Mouse (Mus musculus): Measurements from ENCODE around the gene Acvrl1. TPM values are rescaled to one million over a fixed set of nuclear protein-coding genes. Genes with fewer than 3 reads are reported as not detected.

The Acvrl1 gene
- polyA plus RNA-seq, 1 experiment from 2014 or later, result 3.2 TPM

DNA sequence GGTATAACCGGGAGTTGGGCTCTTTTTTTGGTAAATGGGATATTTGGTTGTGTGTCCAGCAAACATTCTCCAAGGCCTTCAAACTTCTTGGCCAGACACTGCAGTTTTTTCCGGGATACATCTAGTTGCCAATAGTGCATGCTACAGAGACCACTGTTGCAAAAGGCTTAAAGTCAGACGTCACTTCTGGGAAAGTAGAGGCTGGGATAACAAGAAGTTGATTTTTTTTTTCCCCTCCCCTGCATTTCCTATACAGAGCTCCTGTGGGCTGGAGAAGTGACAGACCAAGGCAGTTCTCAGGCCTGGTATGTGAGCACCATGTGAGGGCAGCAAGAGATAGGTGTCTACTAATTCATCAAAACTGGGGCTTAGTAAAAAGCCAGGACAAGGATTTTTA, 48.0 kb downstream of the Acvrl1 start:
- WGBS (ENCODE audit: insufficient replicate concordance), result 9% methylated on average over 3 of the region's 3 CpGs

DNA sequence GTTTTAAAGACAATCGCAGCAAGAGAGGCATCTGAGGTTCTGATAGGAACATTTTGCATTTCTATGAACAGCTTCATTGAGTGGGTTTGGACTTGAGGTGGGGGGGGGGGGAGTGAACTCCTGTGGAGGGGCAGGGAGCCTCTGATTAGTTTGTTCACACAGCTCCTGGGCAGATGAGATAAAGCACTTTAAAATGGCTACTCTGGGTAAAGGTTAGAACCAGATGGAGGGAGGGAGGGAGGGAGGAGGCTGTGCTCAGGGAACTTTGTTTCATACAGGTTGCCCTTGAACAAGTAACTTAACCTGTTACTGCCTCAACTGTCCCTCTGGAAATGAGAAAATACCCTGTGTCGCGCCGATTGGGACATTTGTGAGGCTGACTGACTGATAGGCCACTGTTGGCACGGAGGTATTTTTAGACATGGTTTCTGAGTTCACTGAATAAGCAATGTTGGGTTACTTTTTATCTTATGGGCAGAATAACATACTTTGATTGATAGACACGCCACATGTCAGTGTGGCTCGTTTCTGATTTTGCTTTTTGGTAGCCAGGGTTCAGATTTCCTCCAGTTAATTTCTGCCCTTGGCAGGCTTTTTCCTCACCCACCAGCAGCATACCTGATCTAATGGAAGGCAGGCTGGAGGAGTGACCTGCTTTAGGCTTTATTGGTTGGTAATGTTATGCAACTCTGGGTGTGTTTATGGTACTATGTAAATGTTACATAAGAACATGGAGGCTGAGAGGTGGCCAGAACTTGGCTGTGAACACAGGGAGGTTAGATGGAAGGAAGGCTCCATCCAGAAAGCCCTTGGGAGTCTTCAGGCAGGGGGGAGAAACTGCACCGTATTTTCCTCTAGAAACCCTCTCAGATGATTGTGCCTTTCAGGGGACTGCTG, 48.7 kb downstream of the Acvrl1 start:
- Histone ChIP-seq H3K36me3 (ENCODE audit: control insufficient read depth, insufficient read depth) (no peaks in the 10 kb centered on the region), H3K9ac (ENCODE audit: low read depth, low read length) (no peak overlapping the region), H3K27ac (ENCODE audit: low read length) (peak overlapping the region; percentile 73), H3K27me3 (ENCODE audit: control insufficient read depth, insufficient read depth, low read depth, low read length) (peaks cover 18% of the 10 kb centered on the region), H3K4me3 (ENCODE audit: low read depth, low read length) (no peak overlapping the region), H3K4me2 (ENCODE audit: low read depth, low read length) (peak overlapping the region; percentile 22; the same call in 1 of the 2 replicates), H3K4me1 (ENCODE audit: control insufficient read depth, low read depth, low read length) (peaks cover 33% of the 10 kb centered on the region), H3K9me3 (replicated peaks; ENCODE audit: control insufficient read depth, low read length) (no peaks in the 10 kb centered on the region)
- 15% methylated on average over 8 of the region's 8 CpGs for WGBS (ENCODE audit: insufficient replicate concordance)
- peak; percentile 52 for ATAC-seq (ENCODE audit: low read depth)

More for the DNA sequence above, 48.0 kb downstream of the Acvrl1 start:
- no peaks in the 10 kb centered on the region for H3K9me3 ChIP-seq (replicated peaks; ENCODE audit: control insufficient read depth, low read length)
- ATAC-seq (ENCODE audit: low read depth), result no peak
- H3K4me1 ChIP-seq (ENCODE audit: control insufficient read depth, low read depth, low read length), result peaks cover 29% of the 10 kb centered on the region
- peaks cover 18% of the 10 kb centered on the region for H3K27me3 ChIP-seq (ENCODE audit: control insufficient read depth, insufficient read depth, low read depth, low read length)
- H3K9ac ChIP-seq (ENCODE audit: low read depth, low read length), result no peak overlapping the region
- peak overlapping the region; percentile 81; the same call in 1 of the 2 replicates for H3K4me2 ChIP-seq (ENCODE audit: low read depth, low read length)
- H3K36me3 ChIP-seq (ENCODE audit: control insufficient read depth, insufficient read depth), result no peaks in the 10 kb centered on the region
- H3K27ac ChIP-seq (ENCODE audit: low read length), result peak overlapping the region; percentile 73
- H3K4me3 ChIP-seq (ENCODE audit: low read depth, low read length), result no peak overlapping the region

DNA sequence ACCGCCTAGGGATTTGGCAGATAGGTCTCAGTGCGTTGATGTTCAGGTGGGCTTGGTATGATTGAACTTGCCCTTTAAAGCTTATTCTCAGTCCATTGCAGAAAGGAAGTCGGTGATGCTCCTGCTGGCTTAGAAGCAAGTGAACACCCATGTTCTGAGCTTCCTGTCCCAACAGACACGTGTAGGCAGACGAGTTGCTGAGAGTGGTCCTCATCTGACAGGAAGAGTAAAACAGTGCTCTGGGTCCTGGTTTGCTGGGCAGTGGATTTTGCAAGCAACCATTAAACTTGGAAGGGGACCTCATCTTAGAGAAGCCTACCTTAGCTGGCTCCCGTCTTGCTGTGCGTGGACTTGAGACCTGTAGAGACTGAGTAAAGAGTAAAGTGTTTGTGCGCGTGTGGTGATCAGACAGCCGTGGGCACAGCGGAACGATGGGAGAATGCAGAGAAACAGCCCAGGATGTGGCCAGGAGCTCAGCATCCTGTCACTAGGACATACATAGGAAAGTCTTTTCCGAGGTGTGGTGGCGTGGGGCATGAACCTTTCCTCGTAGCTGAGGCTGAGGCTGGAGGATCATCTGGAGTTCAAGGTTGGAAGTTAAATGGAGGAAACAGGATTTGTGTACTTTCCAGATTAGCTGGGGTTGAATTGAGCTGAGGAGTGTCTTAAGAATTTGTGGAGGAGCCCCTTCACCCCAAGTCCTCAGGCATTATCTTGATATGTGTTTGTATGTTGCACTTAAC, 52.2 kb downstream of the Acvrl1 start:
- peaks cover 7% of the 10 kb centered on the region for H3K27me3 ChIP-seq (ENCODE audit: control insufficient read depth, insufficient read depth, low read depth, low read length)
- H3K9me3 ChIP-seq (replicated peaks; ENCODE audit: control insufficient read depth, low read length), result no peaks in the 10 kb centered on the region
- no peak for ATAC-seq (ENCODE audit: low read depth)
- no peak overlapping the region for H3K27ac ChIP-seq (ENCODE audit: low read length)
- H3K4me2 ChIP-seq (ENCODE audit: low read depth, low read length), result no peak overlapping the region
- peaks cover 28% of the 10 kb centered on the region for H3K4me1 ChIP-seq (ENCODE audit: control insufficient read depth, low read depth, low read length)
- no peak overlapping the region for H3K4me3 ChIP-seq (ENCODE audit: low read depth, low read length)
- H3K9ac ChIP-seq (ENCODE audit: low read depth, low read length), result no peak overlapping the region
- 44% methylated on average over 15 of the region's 15 CpGs for WGBS (ENCODE audit: insufficient replicate concordance)
- H3K36me3 ChIP-seq (ENCODE audit: control insufficient read depth, insufficient read depth), result no peaks in the 10 kb centered on the region

DNA sequence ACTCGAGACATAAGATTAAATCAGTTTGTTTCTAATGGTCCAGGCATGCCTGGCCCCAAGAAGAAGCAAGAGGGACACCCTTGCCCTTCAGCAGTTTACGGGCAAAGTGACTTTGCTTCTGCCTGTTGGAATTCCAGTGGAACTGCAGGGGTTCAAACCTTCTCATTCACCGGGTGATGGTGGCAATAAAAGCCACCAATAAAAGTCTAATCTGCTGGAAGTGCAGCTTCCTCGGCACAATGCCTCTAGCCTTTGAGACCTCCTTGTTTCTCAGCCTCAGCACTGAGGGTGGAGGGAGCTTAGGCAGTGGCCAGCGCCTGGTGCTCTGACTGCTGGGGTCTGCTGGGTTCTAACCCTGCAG, 52.8 kb downstream of the Acvrl1 start:
- H3K27ac ChIP-seq (ENCODE audit: low read length), result no peak overlapping the region

DNA sequence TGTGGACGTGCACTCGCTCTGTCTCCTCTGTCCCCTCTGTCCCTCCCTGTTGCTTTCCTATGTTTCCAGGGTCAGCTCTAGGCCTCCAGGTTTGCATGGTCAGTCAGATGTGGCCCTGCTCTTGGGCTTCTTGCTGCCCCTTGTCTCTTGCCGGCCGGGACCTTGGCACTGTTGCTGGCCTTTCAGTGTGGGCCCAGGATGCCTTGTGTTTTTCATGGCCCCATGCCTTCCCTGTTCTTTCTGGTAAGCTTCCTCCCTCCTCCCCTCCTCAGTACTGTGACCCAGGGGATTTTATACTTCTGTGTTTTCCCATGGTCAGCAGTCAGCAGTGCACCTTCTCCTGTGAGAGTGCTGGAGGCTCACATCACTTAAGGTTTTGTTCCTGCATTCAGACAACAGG, 53.2 kb downstream of the Acvrl1 start:
- Histone ChIP-seq H3K4me1 (ENCODE audit: control insufficient read depth, low read depth, low read length) (peaks cover 19% of the 10 kb centered on the region), H3K4me2 (ENCODE audit: low read depth, low read length) (no peak overlapping the region), H3K9ac (ENCODE audit: low read depth, low read length) (no peak overlapping the region), H3K27me3 (ENCODE audit: control insufficient read depth, insufficient read depth, low read depth, low read length) (peaks cover 2% of the 10 kb centered on the region; the same call in 1 of the 2 replicates), H3K27ac (ENCODE audit: low read length) (no peak overlapping the region), H3K9me3 (replicated peaks; ENCODE audit: control insufficient read depth, low read length) (no peaks in the 10 kb centered on the region), H3K4me3 (ENCODE audit: low read depth, low read length) (no peak overlapping the region), H3K36me3 (ENCODE audit: control insufficient read depth, insufficient read depth) (no peaks in the 10 kb centered on the region)
- ATAC-seq (ENCODE audit: low read depth), result no peak
- 44% methylated on average over 4 of the region's 4 CpGs for WGBS (ENCODE audit: insufficient replicate concordance)

More for the DNA sequence above, 52.8 kb downstream of the Acvrl1 start:
- Histone ChIP-seq H3K27me3 (ENCODE audit: control insufficient read depth, insufficient read depth, low read depth, low read length) (peaks cover 2% of the 10 kb centered on the region), H3K36me3 (ENCODE audit: control insufficient read depth, insufficient read depth) (no peaks in the 10 kb centered on the region), H3K9ac (ENCODE audit: low read depth, low read length) (no peak overlapping the region), H3K9me3 (replicated peaks; ENCODE audit: control insufficient read depth, low read length) (no peaks in the 10 kb centered on the region), H3K4me2 (ENCODE audit: low read depth, low read length) (no peak overlapping the region), H3K4me1 (ENCODE audit: control insufficient read depth, low read depth, low read length) (peaks cover 23% of the 10 kb centered on the region), H3K4me3 (ENCODE audit: low read depth, low read length) (no peak overlapping the region)
- no peak for ATAC-seq (ENCODE audit: low read depth)
- WGBS (ENCODE audit: insufficient replicate concordance), result 43% methylated on average over 5 of the region's 5 CpGs

DNA sequence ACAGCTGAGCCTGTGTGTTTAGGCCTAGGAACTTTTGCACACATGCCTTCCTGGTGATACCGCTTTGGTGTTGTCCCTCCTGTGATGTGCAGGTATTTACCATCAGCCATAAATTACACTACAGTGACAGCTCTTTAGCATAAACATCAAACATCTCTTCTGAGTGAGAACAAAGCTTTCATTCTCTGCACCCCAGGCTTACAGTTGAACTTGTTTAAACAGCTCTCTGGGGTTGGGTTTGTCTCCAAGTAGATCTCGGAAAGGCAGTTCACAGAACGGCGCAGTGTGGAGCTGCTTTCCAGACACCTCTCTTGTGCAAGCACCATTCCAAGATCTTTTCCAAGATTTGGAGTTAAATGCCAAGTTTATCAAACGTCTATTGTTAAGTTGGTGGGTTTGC, 54.4 kb downstream of the Acvrl1 start:
- Histone ChIP-seq H3K9me3 (replicated peaks; ENCODE audit: control insufficient read depth, low read length) (no peaks in the 10 kb centered on the region), H3K27ac (ENCODE audit: low read length) (no peak overlapping the region), H3K9ac (ENCODE audit: low read depth, low read length) (no peak overlapping the region), H3K4me1 (ENCODE audit: control insufficient read depth, low read depth, low read length) (peaks cover 13% of the 10 kb centered on the region), H3K36me3 (ENCODE audit: control insufficient read depth, insufficient read depth) (no peaks in the 10 kb centered on the region), H3K4me2 (ENCODE audit: low read depth, low read length) (no peak overlapping the region), H3K27me3 (ENCODE audit: control insufficient read depth, insufficient read depth, low read depth, low read length) (peaks cover 2% of the 10 kb centered on the region; the same call in 1 of the 2 replicates), H3K4me3 (ENCODE audit: low read depth, low read length) (no peak overlapping the region)
- no peak for ATAC-seq (ENCODE audit: low read depth)
- 64% methylated on average over 5 of the region's 5 CpGs for WGBS (ENCODE audit: insufficient replicate concordance)

DNA sequence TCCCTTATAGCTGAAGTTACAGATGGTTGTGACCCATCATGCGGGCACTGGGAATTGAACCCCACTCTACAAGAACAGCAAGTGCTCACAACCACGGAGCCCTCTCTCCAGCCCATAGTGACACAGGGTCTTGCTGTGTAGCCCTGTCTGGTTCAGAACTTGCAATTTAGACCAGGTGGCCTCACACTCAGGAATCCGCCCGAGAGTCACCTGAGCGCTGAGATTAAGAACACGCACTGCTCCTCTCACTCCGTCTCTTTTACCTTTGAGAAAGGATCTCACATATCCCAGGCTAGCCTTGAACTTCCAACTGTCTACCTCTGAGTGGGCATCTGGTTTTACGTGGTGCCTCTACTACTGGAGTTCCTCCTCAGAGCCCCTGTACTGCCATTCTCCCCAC, 56.0 kb downstream of the Acvrl1 start:
- no peak overlapping the region for H3K27ac ChIP-seq (ENCODE audit: low read length)
- peaks cover 4% of the 10 kb centered on the region; the same call in 1 of the 2 replicates for H3K4me1 ChIP-seq (ENCODE audit: control insufficient read depth, low read depth, low read length)
- no peak for ATAC-seq (ENCODE audit: low read depth)
- no peaks in the 10 kb centered on the region for H3K9me3 ChIP-seq (replicated peaks; ENCODE audit: control insufficient read depth, low read length)
- 84% methylated on average over 8 of the region's 8 CpGs for WGBS (ENCODE audit: insufficient replicate concordance)
- no peak overlapping the region for H3K4me3 ChIP-seq (ENCODE audit: low read depth, low read length)
- no peak overlapping the region for H3K9ac ChIP-seq (ENCODE audit: low read depth, low read length)
- H3K27me3 ChIP-seq (ENCODE audit: control insufficient read depth, insufficient read depth, low read depth, low read length), result no peaks in the 10 kb centered on the region
- no peaks in the 10 kb centered on the region for H3K36me3 ChIP-seq (ENCODE audit: control insufficient read depth, insufficient read depth)
- H3K4me2 ChIP-seq (ENCODE audit: low read depth, low read length), result no peak overlapping the region

DNA sequence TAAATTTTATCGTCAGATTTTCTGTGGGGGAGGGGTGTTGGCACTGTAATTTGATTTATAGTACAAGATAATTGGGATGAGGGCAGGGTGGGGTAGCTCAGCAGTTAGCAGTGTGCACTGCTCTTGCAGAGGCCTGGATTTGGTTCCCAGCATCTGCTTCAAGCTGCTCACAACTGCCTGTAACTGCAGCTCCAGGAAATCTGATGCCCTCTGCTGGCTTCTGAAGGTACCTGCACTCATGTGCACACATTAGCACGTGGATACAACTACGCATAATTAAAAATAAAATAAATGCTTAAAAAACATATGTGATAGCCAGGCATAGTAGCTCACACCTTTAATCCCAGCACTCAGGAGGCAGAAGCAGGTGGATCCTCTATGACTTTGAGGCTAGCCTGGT, 57.2 kb downstream of the Acvrl1 start:
- Histone ChIP-seq H3K9ac (ENCODE audit: low read depth, low read length) (no peak overlapping the region), H3K4me2 (ENCODE audit: low read depth, low read length) (no peak overlapping the region), H3K36me3 (ENCODE audit: control insufficient read depth, insufficient read depth) (no peaks in the 10 kb centered on the region), H3K4me1 (ENCODE audit: control insufficient read depth, low read depth, low read length) (peaks cover 8% of the 10 kb centered on the region), H3K27ac (ENCODE audit: low read length) (no peak overlapping the region), H3K27me3 (ENCODE audit: control insufficient read depth, insufficient read depth, low read depth, low read length) (no peaks in the 10 kb centered on the region), H3K4me3 (ENCODE audit: low read depth, low read length) (no peak overlapping the region), H3K9me3 (replicated peaks; ENCODE audit: control insufficient read depth, low read length) (no peaks in the 10 kb centered on the region)
- 89% methylated on average over 3 of the region's 3 CpGs for WGBS (ENCODE audit: insufficient replicate concordance)
- no peak for ATAC-seq (ENCODE audit: low read depth)

DNA sequence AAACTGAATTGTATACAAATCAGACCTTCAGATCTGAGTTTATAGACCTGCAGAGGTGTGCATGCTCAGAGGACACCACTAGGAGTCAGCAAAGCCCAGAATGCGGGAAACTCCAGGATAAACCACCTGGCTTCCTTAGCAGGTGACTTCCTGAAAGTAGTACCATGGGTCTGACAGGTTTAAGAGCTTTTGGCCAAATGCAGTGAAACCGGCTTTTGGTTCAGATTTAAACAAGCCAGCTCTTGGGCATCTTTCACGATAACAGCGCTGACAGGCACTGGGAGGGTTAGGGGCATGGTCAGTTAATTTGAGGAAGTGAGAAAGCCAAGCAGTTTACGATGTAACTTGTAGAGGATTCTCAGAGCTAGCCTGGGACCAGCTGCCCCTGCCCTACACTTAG, 59.6 kb downstream of the Acvrl1 start:
- no peak for ATAC-seq (ENCODE audit: low read depth)
- H3K4me3 ChIP-seq (ENCODE audit: low read depth, low read length), result no peak overlapping the region
- H3K9ac ChIP-seq (ENCODE audit: low read depth, low read length), result no peak overlapping the region
- no peaks in the 10 kb centered on the region for H3K27me3 ChIP-seq (ENCODE audit: control insufficient read depth, insufficient read depth, low read depth, low read length)
- H3K27ac ChIP-seq (ENCODE audit: low read length), result no peak overlapping the region
- no peak overlapping the region for H3K4me2 ChIP-seq (ENCODE audit: low read depth, low read length)
- H3K36me3 ChIP-seq (ENCODE audit: control insufficient read depth, insufficient read depth), result no peaks in the 10 kb centered on the region
- H3K9me3 ChIP-seq (replicated peaks; ENCODE audit: control insufficient read depth, low read length), result no peaks in the 10 kb centered on the region
- H3K4me1 ChIP-seq (ENCODE audit: control insufficient read depth, low read depth, low read length), result peaks cover 19% of the 10 kb centered on the region
- WGBS (ENCODE audit: insufficient replicate concordance), result 29% methylated on average over 5 of the region's 5 CpGs

Data from liver, embryonic 16.5 days (tissue).